Mouse (Mus musculus): ENCODE data around the gene Slc5a1.

Slc5a1 gene

GRCm38 (mm10) chr5:33104025-33104481 lies at the start of gene Slc5a1:
TSS of gene Slc5a1 (plus strand) at chr5:33104219.
- DNase-seq (ENCODE audit: low spot score in 2 of 2): no peak

- no peak for DNase-seq (ENCODE audit: low spot score in 2 of 2)
Measured at GRCm38 (mm10) chr5:33056126-33056765, 47.8 kb upstream of the Slc5a1 start.

GRCm38 (mm10) chr5:33070071-33070470 lies 33.9 kb upstream of the Slc5a1 start:
- no peak for DNase-seq (ENCODE audit: low spot score in 2 of 2)

GRCm38 (mm10) chr5:33076490-33077191 lies 27.4 kb upstream of the Slc5a1 start:
- no peak for DNase-seq (ENCODE audit: low spot score in 2 of 2)

GRCm38 (mm10) chr5:33082896-33083295 lies 21.1 kb upstream of the Slc5a1 start:
- no peak for DNase-seq (ENCODE audit: low spot score in 2 of 2)

- DNase-seq (ENCODE audit: low spot score in 2 of 2): no peak
Measured at GRCm38 (mm10) chr5:33084599-33084998, 19.4 kb upstream of the Slc5a1 start.

- no peak for DNase-seq (ENCODE audit: low spot score in 2 of 2)
Measured at GRCm38 (mm10) chr5:33091342-33091741, 12.7 kb upstream of the Slc5a1 start.

- no peak for DNase-seq (ENCODE audit: low spot score in 2 of 2)
Measured at GRCm38 (mm10) chr5:33095315-33095714, 8.7 kb upstream of the Slc5a1 start.

- DNase-seq (ENCODE audit: low spot score in 2 of 2): no peak
Measured at GRCm38 (mm10) chr5:33102369-33103055, 1.5 kb upstream of the Slc5a1 start.

GRCm38 (mm10) chr5:33104876-33105275 lies 857 bp downstream of the Slc5a1 start:
- DNase-seq (ENCODE audit: low spot score in 2 of 2): no peak

GRCm38 (mm10) chr5:33105660-33106059 lies 1.6 kb downstream of the Slc5a1 start:
- no peak for DNase-seq (ENCODE audit: low spot score in 2 of 2)

- no peak for DNase-seq (ENCODE audit: low spot score in 2 of 2)
Measured at GRCm38 (mm10) chr5:33107056-33107455, 3.0 kb downstream of the Slc5a1 start.

- DNase-seq (ENCODE audit: low spot score in 2 of 2): no peak
Measured at GRCm38 (mm10) chr5:33107778-33108405, 3.9 kb downstream of the Slc5a1 start.

GRCm38 (mm10) chr5:33121871-33122315 lies 17.9 kb downstream of the Slc5a1 start:
- DNase-seq (ENCODE audit: low spot score in 2 of 2): no peak

GRCm38 (mm10) chr5:33123658-33124057 lies 19.6 kb downstream of the Slc5a1 start:
- no peak for DNase-seq (ENCODE audit: low spot score in 2 of 2)

- DNase-seq (ENCODE audit: low spot score in 2 of 2): no peak
Measured at GRCm38 (mm10) chr5:33125318-33125717, 21.3 kb downstream of the Slc5a1 start.

- DNase-seq (ENCODE audit: low spot score in 2 of 2): no peak
Measured at GRCm38 (mm10) chr5:33134132-33134531, 30.1 kb downstream of the Slc5a1 start.

GRCm38 (mm10) chr5:33135611-33136010 lies 31.6 kb downstream of the Slc5a1 start:
- DNase-seq (ENCODE audit: low spot score in 2 of 2): no peak

GRCm38 (mm10) chr5:33142790-33143455 lies 38.9 kb downstream of the Slc5a1 start:
- DNase-seq (ENCODE audit: low spot score in 2 of 2): no peak

GRCm38 (mm10) chr5:33144025-33144424 lies 40.0 kb downstream of the Slc5a1 start:
- no peak for DNase-seq (ENCODE audit: low spot score in 2 of 2)

- DNase-seq (ENCODE audit: low spot score in 2 of 2): no peak
Measured at GRCm38 (mm10) chr5:33146837-33147236, 42.8 kb downstream of the Slc5a1 start.

GRCm38 (mm10) chr5:33147691-33148090 lies 43.7 kb downstream of the Slc5a1 start:
- no peak for DNase-seq (ENCODE audit: low spot score in 2 of 2)

Measured in spleen, postnatal 14 days (tissue).